Mouse (Mus musculus) liver, adult 2 months (tissue): ENCODE measurements around the gene Ccdc144b.

Source experiments
- CTCF ChIP-seq: fragments of 200-500 bp; IDR thresholded peaks from 2 replicates; pipeline ENCODE4 v1.5.1; 2011; ENCODE audit warnings: low read depth, low read length, control low read depth
- POLR2A ChIP-seq: fragments of 200-500 bp; IDR thresholded peaks from 2 replicates; pipeline ENCODE4 v1.6.1; 2011; ENCODE audit warnings: low read length, control low read depth; ENCODE audit not compliant: insufficient read depth; ENCODE audit errors: extremely low read depth

GRCm38 (mm10) chr3:36075466-36075865, 22.1 kb upstream of the Ccdc144b start:
- TF ChIP-seq CTCF = no peak
- TF ChIP-seq POLR2A = no peak
